Mouse (Mus musculus) thymus, postnatal 0 days (tissue): ENCODE data around the gene Nit2. TPM values are rescaled to one million over a fixed set of nuclear protein-coding genes. Genes with fewer than 3 reads are reported as not detected.

Experiments
- polyA plus RNA-seq: library from polyadenylated mRNA; unstranded; fragments of >200 nt; fragmentation: Nextera tagmentation; extraction: Ambion mirVana; gene quantifications from 2 replicates; pipeline ENCODE4 v1.2.1, GENCODE M21; 2015

Nit2 gene
- polyA plus RNA-seq, 1 experiment from 2014 or later, result 44.4 TPM

Other genes with a start within 250 kb of the Nit2 start
- 0.29 TPM in 1 of 2 replicates, not detected in the other for gene Lnp1, start 239.3 kb downstream of the Nit2 start, polyA plus RNA-seq
- 0.18 and 0.28 TPM in 2 replicates for gene Tmem45a2, start 96.0 kb downstream of the Nit2 start, polyA plus RNA-seq
- gene Tomm70a, start 45.6 kb downstream of the Nit2 start, polyA plus RNA-seq, result 41.1 and 42.4 TPM in 2 replicates
- 17.6 and 19.9 TPM in 2 replicates for gene Tbc1d23, start 64.2 kb upstream of the Nit2 start, polyA plus RNA-seq
- gene Tmem30c, start 125.5 kb upstream of the Nit2 start, polyA plus RNA-seq, result 0.05 TPM in 1 of 2 replicates, not detected in the other
- 10.5 TPM in 2 replicates for gene Filip1l, start 185.8 kb upstream of the Nit2 start, polyA plus RNA-seq